Mouse (Mus musculus) gastrocnemius, adult 2 months (tissue): ENCODE results near the gene Stambp. TPM values are rescaled to one million over a fixed set of nuclear protein-coding genes. Genes with fewer than 3 reads are reported as not detected.
"Not testable (repeated sequence)": the region's sequence is repeated elsewhere in the genome, so short reads cannot be mapped to it uniquely, and the experiment has no call there.

Experiments used
- DNase-seq: peaks from one replicate; pipeline ENCODE4 v3.0.0; 2022
- H3K27ac ChIP-seq: fragments of 200-600 bp; 2 replicates; pipeline ENCODE4 v1.8.1; 2022; ENCODE audit warnings: mild to moderate bottlenecking
- H3K4me3 ChIP-seq: fragments of 200-600 bp; 2 replicates; pipeline ENCODE4 v1.8.1; 2022; ENCODE audit warnings: mild to moderate bottlenecking, moderate library complexity
- CTCF ChIP-seq: fragments of 200-600 bp; IDR thresholded peaks from 2 replicates; pipeline ENCODE4 v1.8.1; 2022; ENCODE audit warnings: antibody characterized with exemption, mild to moderate bottlenecking, moderate library complexity
- intact Hi-C: fragments of 180-260 bp; cut with DNase I; formaldehyde crosslinking; loops from one replicate; pipeline ENCODE4 v1.15.1; 2025
- total RNA-seq, 2 experiments: library from RNA; stranded (reverse); gene quantifications; 2 replicates each; pipeline ENCODE4 v1.2.3; 2021

The Stambp gene
- total RNA-seq, 2 experiments from 2014 or later: 5.2 to 7.4 TPM

DNA sequence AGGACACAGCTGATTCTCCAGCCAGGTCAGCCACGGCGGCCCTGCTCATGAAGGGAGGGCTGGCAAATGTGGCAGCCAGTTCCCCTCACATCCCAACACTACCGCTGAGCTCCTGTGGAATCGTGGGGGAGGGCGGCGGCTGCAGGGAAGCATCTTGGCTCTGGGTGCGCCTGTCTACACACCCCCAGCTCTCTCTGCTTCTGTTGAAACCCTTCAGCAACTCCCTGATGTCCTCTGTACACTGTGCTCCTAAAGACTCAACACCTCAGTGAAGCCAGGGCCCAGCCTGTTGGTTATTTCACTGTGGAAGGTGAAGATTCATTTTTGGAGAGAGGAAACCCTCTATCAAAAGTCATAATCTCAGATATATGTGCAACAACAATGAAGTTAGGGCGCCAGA lies 19.5 kb upstream of the Stambp start:
- Histone ChIP-seq H3K4me3 (no peak overlapping the region), H3K27ac (no peak overlapping the region)
- TF ChIP-seq CTCF: no peak
- no peak for DNase-seq
- intact Hi-C loops: no loop called here

DNA sequence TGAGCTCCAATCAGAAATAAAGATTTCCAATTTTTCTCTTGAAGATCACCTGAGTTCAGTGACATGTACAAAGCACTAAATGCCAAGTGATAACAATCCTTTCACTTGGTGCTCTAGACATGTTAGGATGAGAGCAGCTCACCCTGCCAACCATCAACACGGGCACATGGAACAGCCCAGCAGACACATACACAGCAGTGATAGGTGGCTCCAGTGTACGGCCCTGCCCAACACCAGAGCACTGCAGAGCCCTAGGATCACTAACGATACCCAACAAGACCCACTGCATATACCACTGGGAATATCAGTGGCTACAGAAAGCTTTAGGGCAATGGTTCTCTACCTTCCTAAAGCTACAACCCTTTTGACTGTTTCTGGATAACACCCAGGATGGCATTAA lies 17.8 kb upstream of the Stambp start:
- DNase-seq: no peak
- Histone ChIP-seq H3K4me3 (no peak overlapping the region), H3K27ac (no peak overlapping the region)
- no peak for TF ChIP-seq CTCF
- intact Hi-C loops: no loop called here

DNA sequence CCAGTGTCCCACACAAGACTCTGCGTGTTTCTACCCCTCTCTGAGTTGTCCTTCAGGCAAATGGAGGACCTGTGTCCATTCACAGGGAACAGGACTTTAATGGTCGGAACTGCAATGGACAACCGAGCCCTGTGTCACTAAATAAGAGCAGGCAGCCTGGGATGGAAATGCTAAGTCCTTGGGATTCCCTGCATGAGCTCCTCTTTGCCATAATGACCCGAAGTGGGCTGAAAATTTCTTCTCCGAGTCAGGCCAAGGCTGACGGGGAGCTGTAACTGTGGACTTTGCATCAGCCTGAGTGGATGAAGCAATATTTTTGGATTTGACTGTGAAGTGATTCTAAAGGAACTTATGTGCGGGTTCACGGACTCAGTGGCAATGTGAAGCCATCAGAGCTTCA lies 14.7 kb upstream of the Stambp start:
- intact Hi-C loops, H3K27ac ChIP-seq, H3K4me3 ChIP-seq, DNase-seq: not testable (repeated sequence)

DNA sequence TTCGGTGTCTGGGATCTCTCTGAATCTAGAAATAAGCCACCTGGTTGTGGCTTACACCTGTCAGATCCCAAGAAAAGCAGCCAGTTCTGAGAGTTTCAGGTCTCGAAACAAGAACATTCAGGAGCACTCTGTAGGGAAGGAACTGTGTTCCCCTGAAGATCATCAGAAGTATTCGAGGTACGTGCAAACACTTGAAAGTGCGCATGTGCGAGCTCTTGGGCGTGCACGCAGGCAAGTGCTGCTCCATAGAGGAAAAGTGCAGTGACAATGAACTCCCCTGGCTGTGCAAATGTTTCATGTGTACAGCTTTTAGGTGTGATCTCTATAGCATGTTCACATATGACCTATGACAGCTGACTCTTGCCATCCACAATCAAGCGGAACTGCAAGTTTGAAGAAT lies 12.8 kb upstream of the Stambp start:
- H3K27ac ChIP-seq, intact Hi-C loops, DNase-seq, H3K4me3 ChIP-seq: not testable (repeated sequence)

DNA sequence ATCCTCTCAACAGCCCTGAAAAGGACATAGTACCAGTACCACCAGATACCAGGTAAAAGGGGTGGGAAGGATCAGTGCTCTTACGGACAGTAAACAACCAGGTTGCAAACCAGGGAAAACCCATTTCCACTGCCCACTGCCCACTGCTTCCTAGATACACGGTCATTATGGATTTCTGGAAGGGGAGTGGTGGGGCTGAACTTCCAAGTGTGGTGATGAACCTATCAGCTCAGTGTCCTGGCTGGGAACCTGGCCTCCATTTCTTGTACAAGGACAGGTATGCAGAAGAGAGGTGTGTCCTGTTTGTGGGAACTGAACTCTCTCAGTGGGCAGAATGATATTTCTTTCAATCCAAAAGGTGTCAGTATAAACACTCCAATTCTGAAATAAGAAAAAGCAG lies 11.1 kb upstream of the Stambp start:
- Histone ChIP-seq H3K4me3 (no peak overlapping the region), H3K27ac (no peak overlapping the region)
- intact Hi-C loops: loop anchor here (1.0 to 2.0 kb wide), 3 partner anchors 13 to 90 kb away; no protein-coding TSS in a partner anchor
- no peak for DNase-seq
- TF ChIP-seq CTCF: no peak

GRCm38 (mm10) chr6:83582938-83583270 lies 10.4 kb upstream of the Stambp start:
- peak; percentile 89 for TF ChIP-seq CTCF
- Histone ChIP-seq H3K27ac (no peak overlapping the region), H3K4me3 (no peak overlapping the region)
- peak; percentile 41 for DNase-seq
- intact Hi-C loops: loop anchor here (1.0 to 2.0 kb wide), 3 partner anchors 14 to 90 kb away; no protein-coding TSS in a partner anchor

DNA sequence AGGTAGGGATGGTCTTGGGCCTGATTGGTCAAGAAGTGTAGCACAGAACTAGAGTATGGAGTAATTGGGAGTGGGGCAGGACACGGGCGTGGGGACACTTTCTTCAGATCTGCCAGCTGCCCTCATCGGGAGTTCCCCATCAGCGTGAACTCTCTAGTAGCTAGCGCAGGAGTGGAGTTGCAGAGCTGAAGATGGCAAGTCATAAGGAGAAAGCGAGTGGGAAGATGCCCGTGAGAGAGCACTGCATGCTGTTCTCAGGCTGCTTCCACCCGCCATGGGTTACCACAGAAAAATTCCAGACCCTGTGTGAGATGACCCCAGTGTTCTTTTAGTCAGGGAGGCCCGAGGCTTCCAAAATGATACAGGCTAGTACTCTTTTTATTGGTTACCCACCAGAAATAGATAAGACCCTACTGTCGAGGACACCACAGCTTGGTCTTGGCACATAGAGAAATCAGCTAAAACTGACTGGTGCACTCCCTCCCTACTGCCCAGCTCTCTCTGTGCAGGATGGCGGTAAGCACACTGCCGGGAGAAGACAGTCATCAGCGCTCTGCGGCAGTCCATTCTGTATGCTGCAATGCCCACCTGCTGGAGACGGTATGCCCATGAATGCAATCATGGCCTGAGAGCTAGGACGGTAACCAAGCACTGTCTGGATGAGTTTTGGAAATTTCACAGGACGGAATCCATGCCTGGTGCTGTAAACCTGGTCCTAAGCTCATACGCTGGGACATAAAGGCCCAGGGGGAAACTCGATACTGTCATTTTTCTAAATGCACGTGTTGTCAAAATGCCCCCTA lies 9.8 kb upstream of the Stambp start:
- no peak for TF ChIP-seq CTCF
- DNase-seq: no peak
- intact Hi-C loops: loop anchor here (2.0 kb wide), 1 partner anchor 14 kb away; no protein-coding TSS in a partner anchor

GRCm38 (mm10) chr6:83577534-83577933 lies 5.0 kb upstream of the Stambp start:
- no peak for TF ChIP-seq CTCF
- no peak overlapping the region for H3K4me3 ChIP-seq
- no peak for DNase-seq
- no peak overlapping the region for H3K27ac ChIP-seq
- intact Hi-C loops: no loop called here

More for the DNA sequence above, 9.8 kb upstream of the Stambp start:
- H3K4me3 ChIP-seq: no peak overlapping the region
- H3K27ac ChIP-seq: no peak overlapping the region

GRCm38 (mm10) chr6:83575609-83576008 lies 3.1 kb upstream of the Stambp start:
- H3K4me3 ChIP-seq: no peak overlapping the region
- no peak for TF ChIP-seq CTCF
- intact Hi-C loops: no loop called here
- H3K27ac ChIP-seq: no peak overlapping the region
- no peak for DNase-seq

DNA sequence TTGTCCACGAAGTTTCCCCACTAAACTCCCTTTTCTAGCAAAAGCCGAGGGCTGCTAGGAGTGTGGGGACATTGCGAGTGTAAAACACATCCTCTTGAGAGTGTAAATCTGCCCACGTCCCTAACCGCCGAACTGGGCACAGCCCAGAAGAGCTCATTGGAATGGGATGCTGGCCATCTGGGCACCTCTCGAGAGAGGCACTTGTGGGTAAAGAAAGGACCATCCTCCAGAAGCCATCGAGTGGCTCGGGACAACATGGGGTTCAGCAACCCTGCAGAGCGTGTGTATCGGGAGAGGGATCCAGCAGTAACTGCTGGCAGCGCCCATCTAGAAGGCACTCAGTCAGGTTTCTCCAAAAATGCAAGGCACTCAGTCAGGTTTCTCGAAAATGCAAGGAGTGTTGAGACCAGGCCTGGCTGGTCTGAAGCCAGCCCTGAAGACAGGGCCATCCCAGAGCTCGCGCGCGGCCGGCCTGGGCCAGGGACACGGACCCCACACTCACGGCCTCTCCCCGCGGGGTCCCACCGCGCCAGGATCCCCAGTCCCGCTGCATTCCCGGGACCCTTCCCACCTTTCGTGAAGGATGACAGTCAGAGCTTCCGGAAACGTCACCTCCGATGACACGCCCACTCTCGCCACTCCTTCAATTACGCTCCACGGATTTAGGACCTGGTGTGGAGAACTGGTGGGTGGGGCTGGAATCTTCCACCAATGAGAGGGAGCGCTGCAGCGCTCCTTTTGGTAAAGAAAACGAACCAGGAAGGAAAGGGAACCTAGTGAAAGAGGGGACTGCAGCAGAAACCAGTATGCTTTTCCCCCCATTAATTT lies 475 bp downstream of the Stambp start:
- peak; percentile 92 for DNase-seq
- peak overlapping the region; percentile 74 for H3K4me3 ChIP-seq
- intact Hi-C loops: no loop called here
- no peak for TF ChIP-seq CTCF
- H3K27ac ChIP-seq: peak overlapping the region; percentile 91

GRCm38 (mm10) chr6:83568901-83569862 lies 3.3 kb downstream of the Stambp start:
- TF ChIP-seq CTCF: peak; percentile 5; the same call in 1 of the 2 replicates
- intact Hi-C loops: no loop called here
- H3K4me3 ChIP-seq: no peak overlapping the region

DNA sequence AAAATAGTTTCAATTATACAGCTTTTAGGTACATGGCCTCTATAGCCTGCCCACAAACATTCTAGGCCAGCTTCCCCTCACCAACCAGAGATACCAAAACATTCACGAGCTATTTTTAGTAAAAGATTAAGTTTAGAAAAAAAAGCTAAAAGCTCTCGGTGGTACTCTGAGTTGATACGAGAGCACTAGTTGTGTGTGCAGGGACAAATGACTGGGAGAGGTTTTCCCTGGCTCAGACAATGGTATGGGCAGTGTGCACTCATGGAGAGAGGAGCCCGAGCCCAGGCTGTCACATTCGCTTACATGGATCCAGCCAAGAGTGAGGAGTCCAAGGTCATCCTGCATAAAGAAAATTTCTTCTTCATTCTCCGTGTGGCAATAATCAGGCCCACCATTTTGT lies 16.6 kb downstream of the Stambp start:
- H3K27ac ChIP-seq: no peak overlapping the region

More at GRCm38 (mm10) chr6:83568901-83569862, 3.3 kb downstream of the Stambp start:
- DNase-seq: no peak
- no peak overlapping the region for H3K27ac ChIP-seq

More for the DNA sequence above, 16.6 kb downstream of the Stambp start:
- no peak overlapping the region for H3K4me3 ChIP-seq
- DNase-seq: no peak
- no peak for TF ChIP-seq CTCF
- intact Hi-C loops: no loop called here
